Mouse (Mus musculus) G1E (cell line): ENCODE data around the gene Gm572.

ENCODE experiments used
- CTCF ChIP-seq: IDR thresholded peaks from 2 replicates; pipeline ENCODE4 v1.5.1; 2012; ENCODE audit warnings: low read depth, low read length, inconsistent platforms, mixed read lengths
- POLR2AphosphoS5 ChIP-seq: IDR thresholded peaks from 2 replicates; pipeline ENCODE4 v1.6.1; 2012; ENCODE audit warnings: low read depth, low read length, inconsistent platforms; ENCODE audit not compliant: insufficient replicate concordance

DNA sequence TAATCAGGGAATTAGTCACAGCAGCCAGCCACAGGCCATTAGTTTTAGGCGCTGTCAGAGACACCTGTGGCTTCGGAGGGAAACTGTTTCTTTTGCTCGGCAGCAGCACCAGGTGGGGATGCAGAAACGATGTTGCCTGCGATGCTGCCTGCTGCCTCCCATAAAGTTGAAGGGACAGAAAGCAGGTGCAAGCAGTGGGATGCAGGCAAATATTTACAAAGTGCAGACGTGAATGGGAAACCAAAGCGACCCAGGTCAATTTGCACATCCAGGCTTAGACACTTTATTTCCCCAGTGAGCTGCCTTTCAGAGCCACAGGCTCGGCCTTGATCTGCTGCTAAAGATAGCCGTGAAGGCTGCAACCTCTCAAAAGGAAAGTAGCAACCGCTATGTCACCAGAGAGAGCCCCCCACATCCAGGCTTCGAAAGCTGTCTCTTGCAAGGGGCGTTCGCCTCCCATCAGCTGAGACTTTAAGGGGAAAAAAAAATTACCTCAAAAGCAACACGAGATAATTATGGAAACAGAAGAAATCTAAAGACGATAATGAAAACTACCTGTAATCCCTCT is 13.7 kb downstream of the Gm572 start:
- TF ChIP-seq POLR2AphosphoS5 = no peak
- TF ChIP-seq CTCF = no peak
